Mouse (Mus musculus): ENCODE measurements around the gene Tspan18. TPM values are rescaled to one million over a fixed set of nuclear protein-coding genes. Genes with fewer than 3 reads are reported as not detected.

Gene Tspan18
- polyA plus RNA-seq, 1 experiment from 2014 or later: 16.4 TPM

DNA sequence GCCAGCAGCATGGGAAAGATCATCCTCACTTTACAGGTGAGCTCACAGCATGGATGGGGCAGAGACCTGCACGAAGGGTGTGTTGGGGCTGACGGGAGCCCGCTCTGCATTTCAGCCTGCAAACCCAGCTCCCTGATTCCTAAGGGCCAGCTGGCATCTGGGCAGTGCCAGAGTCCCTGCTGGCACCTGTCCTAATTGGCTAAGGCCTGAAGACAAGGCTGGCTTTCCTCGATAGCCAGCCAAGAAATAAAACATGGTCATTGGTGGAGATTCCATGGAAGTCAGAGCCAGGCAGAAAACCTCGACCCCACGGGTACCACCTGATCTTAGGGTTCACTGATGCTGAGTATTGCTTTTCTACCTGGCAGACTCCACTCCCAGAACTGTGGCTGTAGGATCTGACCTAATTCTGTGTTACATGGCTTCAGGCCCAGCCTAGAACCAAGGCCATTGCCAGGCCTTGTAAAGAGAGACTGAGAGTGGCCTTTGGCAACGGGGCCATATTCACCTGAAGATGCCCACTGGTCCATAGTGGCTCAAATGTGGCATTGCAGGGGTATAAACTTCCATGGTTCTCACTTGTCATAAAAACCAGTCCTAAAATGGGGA, 181.3 kb downstream of the Tspan18 start:
- ATAC-seq (ENCODE audit: insufficient number of reproducible peaks, insufficient read depth, low FRiP score, low TSS enrichment, low read depth): no peak
- 85% methylated on average over 7 of the region's 7 CpGs for WGBS
- peaks cover 4% of the 10 kb centered on the region; the same call in 1 of the 2 replicates for H3K27me3 ChIP-seq

GRCm38 (mm10) chr2:93152191-93152601, 182.1 kb downstream of the Tspan18 start:
- Histone ChIP-seq H3K4me2 (no peak overlapping the region), H3K36me3 (no peaks in the 10 kb centered on the region), H3K27me3 (peaks cover 7% of the 10 kb centered on the region; the same call in 1 of the 2 replicates), H3K4me1 (replicated peaks) (no peaks in the 10 kb centered on the region), H3K9ac (replicated peaks) (no peak overlapping the region), H3K9me3 (no peaks in the 10 kb centered on the region), H3K27ac (no peak overlapping the region), H3K4me3 (replicated peaks) (no peak overlapping the region)
- no peak for ATAC-seq (ENCODE audit: insufficient number of reproducible peaks, insufficient read depth, low FRiP score, low TSS enrichment, low read depth)
- 81% methylated on average over 6 of the region's 6 CpGs for WGBS

More for the DNA sequence above, 181.3 kb downstream of the Tspan18 start:
- Histone ChIP-seq H3K9ac (replicated peaks) (no peak overlapping the region), H3K4me2 (no peak overlapping the region), H3K9me3 (no peaks in the 10 kb centered on the region), H3K36me3 (no peaks in the 10 kb centered on the region), H3K27ac (no peak overlapping the region), H3K4me3 (replicated peaks) (no peak overlapping the region), H3K4me1 (replicated peaks) (no peaks in the 10 kb centered on the region)

Other genes with a start within 250 kb of the Tspan18 start
- 16.4 and 22.8 TPM in 2 replicates for gene Trp53i11, start 147.0 kb downstream of the Tspan18 start, polyA plus RNA-seq (2016; fragmentation: Nextera tagmentation; extraction: Ambion mirVana)
- 13.8 and 15.8 TPM in 2 replicates for gene Cd82, start 128.6 kb upstream of the Tspan18 start, polyA plus RNA-seq (2016; fragmentation: Nextera tagmentation; extraction: Ambion mirVana)
- gene Gm10803, start 226.1 kb upstream of the Tspan18 start, polyA plus RNA-seq (2016; fragmentation: Nextera tagmentation; extraction: Ambion mirVana): not detected in 2 replicates

Data from limb, embryonic 12.5 days (tissue).